Mouse (Mus musculus): ENCODE measurements around the gene Hist1h3e. TPM values are rescaled to one million over a fixed set of nuclear protein-coding genes. Genes with fewer than 3 reads are reported as not detected.
"Not testable (repeated sequence)": the region's sequence is repeated elsewhere in the genome, so short reads cannot be mapped to it uniquely, and the experiment has no call there.

Hist1h3e gene
- total and polyA plus RNA-seq, 2 experiments from 2014 or later: 1.9 to 180 TPM

DNA sequence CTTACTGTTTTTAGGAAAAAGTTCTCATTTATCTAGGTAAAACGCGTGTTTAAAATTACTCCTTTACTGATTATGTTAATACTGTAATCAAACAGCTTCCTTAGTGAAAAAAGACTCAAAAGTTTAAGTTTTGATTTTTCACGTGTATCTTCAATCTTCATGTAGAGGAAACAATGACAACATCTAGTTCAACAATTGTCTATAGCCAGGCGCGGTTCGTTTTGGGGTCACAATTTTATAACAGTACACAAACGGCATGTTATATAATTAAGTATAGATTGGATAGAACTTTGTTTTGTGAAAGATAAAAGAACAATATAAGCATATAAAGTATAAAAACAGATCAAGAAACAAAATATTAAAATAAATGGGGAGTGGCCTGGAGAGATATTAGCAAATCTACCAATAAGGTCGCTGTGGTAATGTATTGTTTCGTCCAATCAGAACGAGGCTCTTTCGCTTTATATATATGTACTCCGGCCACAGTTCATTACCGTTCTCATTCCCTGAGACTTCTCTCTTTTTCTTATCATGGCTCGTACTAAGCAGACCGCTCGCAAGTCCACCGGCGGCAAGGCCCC is 13.2 kb upstream of the Hist1h3e start, which contains the start of gene Hist1h3d:
Gene Hist1h3d (plus strand): TSS at position 493 of the 581 bp plus-strand sequence.
- Histone ChIP-seq H3K4me1 (ENCODE audit: insufficient read depth) (peaks cover 23% of the 10 kb centered on the region), H3K9ac (peak within 1 kb of the TSS; percentile 50), H3K9me3 (ENCODE audit: low read length) (no peaks in the 10 kb centered on the region), H3K4me2 (ENCODE audit: low read depth) (peak within 1 kb of the TSS; percentile 67), H3K27ac (ENCODE audit: low read depth, low read length) (peak within 1 kb of the TSS; percentile 78), H3K27me3 (ENCODE audit: insufficient read depth, low read length) (no peaks in the 10 kb centered on the region), H3K4me3 (ENCODE audit: low read depth, low read length) (peak within 1 kb of the TSS; percentile 38), H3K36me3 (ENCODE audit: insufficient read depth) (no peaks in the 10 kb centered on the region)
- DNase-seq: peak; percentile 87
- no peak for TF ChIP-seq CTCF (IDR thresholded peaks at IDR 0.05; ENCODE audit: low read depth)
- under 1% methylated on average over 18 of the region's 18 CpGs for WGBS
- peak; percentile 37 for ATAC-seq

DNA sequence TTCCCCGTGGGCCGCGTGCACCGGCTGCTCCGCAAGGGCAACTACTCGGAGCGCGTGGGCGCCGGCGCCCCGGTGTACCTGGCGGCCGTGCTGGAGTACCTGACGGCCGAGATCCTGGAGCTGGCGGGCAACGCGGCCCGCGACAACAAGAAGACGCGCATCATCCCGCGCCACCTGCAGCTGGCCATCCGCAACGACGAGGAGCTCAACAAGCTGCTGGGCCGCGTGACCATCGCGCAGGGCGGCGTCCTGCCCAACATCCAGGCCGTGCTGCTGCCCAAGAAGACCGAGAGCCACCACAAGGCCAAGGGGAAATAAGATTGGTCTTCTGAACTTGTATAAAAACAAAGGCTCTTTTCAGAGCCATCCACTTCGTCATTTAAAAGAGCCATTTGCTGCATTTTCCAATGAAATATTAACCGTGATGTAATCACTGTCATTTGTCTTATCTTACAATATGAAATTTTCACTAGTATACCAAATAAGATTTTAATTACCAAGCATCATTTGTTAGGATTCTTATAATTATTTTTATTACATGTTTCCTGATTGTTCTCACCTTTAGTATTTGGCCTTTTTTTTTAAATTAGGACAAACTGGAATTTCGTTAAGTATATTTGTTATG is 12.5 kb upstream of the Hist1h3e start:
- not testable (repeated sequence) for H3K36me3 ChIP-seq (ENCODE audit: insufficient read depth); H3K27me3 ChIP-seq (ENCODE audit: insufficient read depth, low read length); DNase-seq; H3K9ac ChIP-seq; H3K9me3 ChIP-seq (ENCODE audit: low read length)
- H3K27ac ChIP-seq (ENCODE audit: low read depth, low read length): peak overlapping the region; percentile 78
- peak overlapping the region; percentile 67 for H3K4me2 ChIP-seq (ENCODE audit: low read depth)
- H3K4me3 ChIP-seq (ENCODE audit: low read depth, low read length): peak overlapping the region; percentile 38
- peaks cover 27% of the 10 kb centered on the region for H3K4me1 ChIP-seq (ENCODE audit: insufficient read depth)
- peak; percentile 3 for ATAC-seq
- WGBS: under 1% methylated on average over 5 of the region's 39 CpGs

- H3K27me3 ChIP-seq (ENCODE audit: insufficient read depth, low read length); H3K9me3 ChIP-seq (ENCODE audit: low read length); H3K36me3 ChIP-seq (ENCODE audit: insufficient read depth): not testable (repeated sequence)
- ATAC-seq (peak; percentile 89), DNase-seq (peak; percentile 98)
- Histone ChIP-seq H3K9ac (peak within 1 kb of the TSS; percentile 48), H3K4me3 (ENCODE audit: low read depth, low read length) (peak within 1 kb of the TSS; percentile 38), H3K4me2 (ENCODE audit: low read depth) (peak within 1 kb of the TSS; percentile 67), H3K4me1 (ENCODE audit: insufficient read depth) (peaks cover 27% of the 10 kb centered on the region), H3K27ac (ENCODE audit: low read depth, low read length) (peak within 1 kb of the TSS; percentile 78)
- under 1% methylated on average over 34 of the region's 42 CpGs for WGBS
Observed at GRCm38 (mm10) chr13:23573898-23574524, 11.8 kb upstream of the Hist1h3e start, which contains the start of the genes Hist1h2bf and Hist1h2ad. Gene Hist1h2bf, minus strand, starts transcription at chr13:23574196. Gene Hist1h2ad, plus strand, starts transcription at chr13:23574381.

DNA sequence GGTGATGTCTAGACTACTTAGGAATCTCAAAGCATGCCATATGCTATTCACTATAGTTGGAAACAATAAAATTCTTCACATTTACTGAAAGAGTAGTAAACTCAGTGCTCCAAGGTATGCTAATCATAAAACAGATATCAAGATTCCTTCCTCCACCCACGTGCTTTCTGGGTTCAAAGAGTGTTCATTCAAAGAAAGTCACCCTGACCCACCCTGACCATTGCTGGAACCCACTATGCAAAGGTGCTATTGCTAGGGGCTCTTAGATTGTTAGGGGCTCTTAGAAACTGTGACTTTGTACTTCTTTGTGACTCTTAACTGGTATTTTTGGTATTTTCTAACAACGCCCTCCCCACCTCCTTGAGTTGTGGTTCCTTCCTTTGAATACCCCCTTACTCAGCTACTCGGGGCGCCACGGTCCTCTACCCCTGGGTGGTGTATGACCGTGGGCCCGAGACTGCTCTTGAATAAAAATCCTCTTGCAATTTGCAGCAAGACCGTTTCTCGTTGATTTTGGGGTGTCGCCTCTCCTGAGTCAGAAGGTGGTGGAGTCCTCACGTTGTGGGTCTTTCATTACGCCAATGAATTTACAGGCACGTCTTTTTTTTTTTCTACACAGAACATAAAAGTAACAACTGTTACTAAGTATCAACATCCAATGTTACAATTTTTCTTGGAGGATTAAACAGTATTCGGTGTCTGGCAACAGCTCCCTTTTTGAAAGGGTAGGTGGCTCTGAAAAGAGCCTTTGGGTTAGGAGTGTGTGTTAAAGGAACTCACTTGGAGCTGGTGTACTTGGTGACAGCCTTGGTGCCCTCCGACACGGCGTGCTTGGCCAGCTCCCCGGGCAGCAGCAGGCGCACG is 11.1 kb upstream of the Hist1h3e start:
- not testable (repeated sequence) for ATAC-seq; DNase-seq; H3K27me3 ChIP-seq (ENCODE audit: insufficient read depth, low read length); H3K9me3 ChIP-seq (ENCODE audit: low read length); H3K36me3 ChIP-seq (ENCODE audit: insufficient read depth)
- Histone ChIP-seq H3K9ac (peak overlapping the region; percentile 48), H3K4me2 (ENCODE audit: low read depth) (peak overlapping the region; percentile 67), H3K4me3 (ENCODE audit: low read depth, low read length) (peak overlapping the region; percentile 36), H3K27ac (ENCODE audit: low read depth, low read length) (peak overlapping the region; percentile 66), H3K4me1 (ENCODE audit: insufficient read depth) (peaks cover 27% of the 10 kb centered on the region)
- WGBS: 11% methylated on average over 18 of the region's 20 CpGs

- no peaks in the 10 kb centered on the region for H3K27me3 ChIP-seq (ENCODE audit: insufficient read depth, low read length)
- no peak for DNase-seq
- peak overlapping the region; percentile 36 for H3K4me3 ChIP-seq (ENCODE audit: low read depth, low read length)
- no peak for ATAC-seq
- H3K9me3 ChIP-seq (ENCODE audit: low read length): no peaks in the 10 kb centered on the region
- no peak for TF ChIP-seq CTCF (IDR thresholded peaks at IDR 0.05; ENCODE audit: low read depth)
- 29% methylated on average over 2 of the region's 2 CpGs for WGBS
- H3K36me3 ChIP-seq (ENCODE audit: insufficient read depth): no peaks in the 10 kb centered on the region
- H3K4me2 ChIP-seq (ENCODE audit: low read depth): peak overlapping the region; percentile 67
- peaks cover 27% of the 10 kb centered on the region for H3K4me1 ChIP-seq (ENCODE audit: insufficient read depth)
- peak overlapping the region; percentile 75 for H3K27ac ChIP-seq (ENCODE audit: low read depth, low read length)
- H3K9ac ChIP-seq: peak overlapping the region; percentile 53
Observed at GRCm38 (mm10) chr13:23572218-23573033, 10.3 kb upstream of the Hist1h3e start.

DNA sequence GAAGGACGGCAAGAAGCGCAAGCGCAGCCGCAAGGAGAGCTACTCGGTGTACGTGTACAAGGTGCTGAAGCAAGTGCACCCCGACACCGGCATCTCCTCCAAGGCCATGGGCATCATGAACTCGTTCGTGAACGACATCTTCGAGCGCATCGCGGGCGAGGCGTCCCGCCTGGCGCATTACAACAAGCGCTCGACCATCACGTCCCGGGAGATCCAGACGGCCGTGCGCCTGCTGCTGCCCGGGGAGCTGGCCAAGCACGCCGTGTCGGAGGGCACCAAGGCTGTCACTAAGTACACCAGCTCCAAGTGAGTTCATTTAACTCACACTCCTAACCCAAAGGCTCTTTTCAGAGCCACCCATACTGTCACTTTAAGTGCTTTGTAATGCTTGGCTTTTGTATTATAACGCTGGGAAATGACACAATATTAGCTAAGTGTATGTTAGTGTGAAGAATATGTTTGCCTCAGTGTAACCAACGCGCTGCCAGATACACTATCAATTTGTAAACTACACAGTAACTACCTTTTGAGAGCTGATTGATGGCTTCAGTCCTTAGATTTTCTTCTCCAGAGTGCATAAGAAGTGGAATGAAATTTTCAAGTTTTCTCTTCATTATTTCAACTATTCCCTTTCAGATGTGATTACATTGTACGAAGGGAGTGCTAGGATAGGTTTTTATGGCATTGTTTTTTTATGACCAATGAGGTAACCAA is 9.5 kb upstream of the Hist1h3e start:
- Histone ChIP-seq H3K27ac (ENCODE audit: low read depth, low read length) (peak overlapping the region; percentile 93), H3K4me2 (ENCODE audit: low read depth) (peak overlapping the region; percentile 67), H3K4me3 (ENCODE audit: low read depth, low read length) (peak overlapping the region; percentile 36), H3K9ac (peak overlapping the region; percentile 53), H3K4me1 (ENCODE audit: insufficient read depth) (peaks cover 25% of the 10 kb centered on the region)
- peak; percentile 51 for DNase-seq
- not testable (repeated sequence) for H3K9me3 ChIP-seq (ENCODE audit: low read length); ATAC-seq; H3K27me3 ChIP-seq (ENCODE audit: insufficient read depth, low read length); H3K36me3 ChIP-seq (ENCODE audit: insufficient read depth)
- WGBS: 1% methylated on average over 13 of the region's 34 CpGs

Measured in forebrain, postnatal 0 days (tissue).